Mouse (Mus musculus) lung, embryonic 16.5 days (tissue): ENCODE data around the gene Ly6g5b. TPM values are rescaled to one million over a fixed set of nuclear protein-coding genes. Genes with fewer than 3 reads are reported as not detected.
A peak's percentile ranks its signal among the peaks of the same experiment; 100 is the strongest.

Source experiments
- ATAC-seq: fragments of 200-750 bp; cut with Nextera tagmentation; 2 replicates; pipeline ENCODE4 v1.8.0; 2017; ENCODE audit warnings: low read depth, mild to moderate bottlenecking, moderate library complexity
- H3K27ac ChIP-seq: fragments of 300-500 bp; sonication (generic); 2 replicates; pipeline ENCODE4 v1.5.1; 2014; ENCODE audit warnings: mild to moderate bottlenecking, control low read depth, low read length
- H3K27me3 ChIP-seq: fragments of 300-500 bp; sonication (generic); 2 replicates; pipeline ENCODE4 v1.6.1; 2014; ENCODE audit warnings: low read depth, low read length, mixed read lengths; ENCODE audit not compliant: control insufficient read depth, insufficient read depth
- H3K36me3 ChIP-seq: fragments of 300-500 bp; sonication (generic); 2 replicates; pipeline ENCODE4 v1.6.1; 2014; ENCODE audit warnings: low read length; ENCODE audit not compliant: control insufficient read depth, insufficient read depth
- H3K4me1 ChIP-seq: fragments of 300-500 bp; sonication (generic); replicated peaks from 2 replicates; pipeline ENCODE4 v1.6.1; 2014; ENCODE audit warnings: low read length, mixed read lengths; ENCODE audit not compliant: control insufficient read depth, insufficient read depth
- H3K4me2 ChIP-seq: fragments of 300-500 bp; sonication (generic); 2 replicates; pipeline ENCODE4 v1.6.1; 2014; ENCODE audit warnings: low read depth, low read length, control low read depth
- H3K4me3 ChIP-seq: fragments of 300-500 bp; sonication (generic); 2 replicates; pipeline ENCODE4 v1.5.1; 2014; ENCODE audit warnings: mild to moderate bottlenecking, low read length, control low read depth
- H3K9ac ChIP-seq: fragments of 300-500 bp; sonication (generic); 2 replicates; pipeline ENCODE4 v1.6.1; 2014; ENCODE audit warnings: low read length, control low read depth
- H3K9me3 ChIP-seq: fragments of 300-500 bp; sonication (generic); 2 replicates; pipeline ENCODE4 v1.6.1; 2016; ENCODE audit warnings: low read length; ENCODE audit not compliant: control insufficient read depth
- WGBS: fragments of 180-500 bp; shearing (Covaris S2); extraction: QIAGEN DNeasy Blood & Tissue Kit; methylation state at CpG from one replicate; pipeline ENCODE4 v1.1.7; 2014; 5-methylcytosine and 5-hydroxymethylcytosine counted together
- polyA plus RNA-seq: library from polyadenylated mRNA; unstranded; fragments of >200 nt; fragmentation: Nextera tagmentation; extraction: Ambion mirVana; gene quantifications from 2 replicates; pipeline ENCODE4 v1.2.1, GENCODE M21; 2015

Gene Ly6g5b
- polyA plus RNA-seq: 0.60 and 1.1 TPM in 2 replicates

DNA sequence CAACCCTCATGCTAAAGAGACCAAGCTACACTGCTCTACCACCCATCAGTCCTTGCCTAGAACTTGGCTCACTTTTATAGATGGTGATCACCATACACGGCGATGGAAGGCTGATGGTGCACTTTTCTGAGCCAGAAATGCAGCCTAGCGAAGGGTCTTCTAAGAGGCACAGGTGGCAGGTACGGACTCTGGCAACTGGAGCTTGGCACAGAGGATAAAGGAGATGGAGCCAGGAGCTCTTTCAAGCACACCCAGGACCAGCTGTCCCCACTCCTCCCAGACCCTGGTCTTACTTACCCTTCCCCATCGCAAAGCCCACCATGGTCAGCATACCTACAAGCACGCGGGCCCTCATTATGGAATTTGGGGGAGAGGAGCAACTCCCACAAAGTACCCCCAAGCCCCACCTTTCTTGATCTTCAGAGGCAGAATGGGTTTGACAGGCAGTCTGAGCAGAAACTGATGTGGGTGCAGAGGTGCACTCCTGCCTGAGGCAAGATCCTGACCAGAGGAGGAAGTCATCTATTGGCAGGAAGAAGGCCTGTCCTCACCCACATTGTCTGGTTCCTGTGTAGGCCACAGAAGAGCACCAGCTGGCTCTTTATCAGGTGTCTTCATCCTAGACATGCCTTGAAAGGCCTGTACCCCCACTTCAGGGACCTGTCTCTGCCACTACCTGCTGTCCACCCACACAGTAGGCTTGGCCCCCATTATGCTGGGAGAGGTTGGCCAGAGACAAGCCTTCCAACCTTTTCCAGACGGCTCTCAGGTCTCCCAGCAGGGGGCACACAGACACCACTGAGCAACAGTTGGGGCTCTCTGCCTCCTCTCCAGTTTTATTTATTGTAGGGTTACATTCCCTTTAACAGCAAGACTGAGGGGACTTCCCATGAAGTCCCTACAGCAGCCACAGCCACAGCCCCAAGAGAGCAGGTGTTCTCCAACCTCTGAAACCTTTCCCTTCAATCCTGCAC, at the start of gene Ly6g5b:
Gene Ly6g5b (minus strand): TSS at position 383 of the 974 bp plus-strand sequence.
- 81% methylated on average over 8 of the region's 8 CpGs for WGBS

GRCm38 (mm10) chr17:35164218-35164567, 49.0 kb upstream of the Ly6g5b start:
- Histone ChIP-seq H3K9ac (peak overlapping the region; percentile 100), H3K4me3 (peak overlapping the region; percentile 97), H3K36me3 (peaks cover 26% of the 10 kb centered on the region), H3K27ac (peak overlapping the region; percentile 94), H3K27me3 (no peaks in the 10 kb centered on the region), H3K9me3 (no peaks in the 10 kb centered on the region), H3K4me2 (peak overlapping the region; percentile 88), H3K4me1 (peaks cover 19% of the 10 kb centered on the region)
- under 1% methylated on average over 25 of the region's 28 CpGs for WGBS
- no peak for ATAC-seq

More for the DNA sequence above, at the start of gene Ly6g5b:
- Histone ChIP-seq H3K27ac (no peak within 1 kb of the TSS), H3K9ac (no peak within 1 kb of the TSS), H3K4me2 (no peak within 1 kb of the TSS), H3K9me3 (no peaks in the 10 kb centered on the region), H3K4me3 (no peak within 1 kb of the TSS), H3K4me1 (peaks cover 8% of the 10 kb centered on the region), H3K36me3 (peaks cover 32% of the 10 kb centered on the region), H3K27me3 (no peaks in the 10 kb centered on the region)
- no peak for ATAC-seq

- no peaks in the 10 kb centered on the region for H3K9me3 ChIP-seq
- ATAC-seq: no peak
Observed at GRCm38 (mm10) chr17:35163326-35164081, 48.3 kb upstream of the Ly6g5b start.

DNA sequence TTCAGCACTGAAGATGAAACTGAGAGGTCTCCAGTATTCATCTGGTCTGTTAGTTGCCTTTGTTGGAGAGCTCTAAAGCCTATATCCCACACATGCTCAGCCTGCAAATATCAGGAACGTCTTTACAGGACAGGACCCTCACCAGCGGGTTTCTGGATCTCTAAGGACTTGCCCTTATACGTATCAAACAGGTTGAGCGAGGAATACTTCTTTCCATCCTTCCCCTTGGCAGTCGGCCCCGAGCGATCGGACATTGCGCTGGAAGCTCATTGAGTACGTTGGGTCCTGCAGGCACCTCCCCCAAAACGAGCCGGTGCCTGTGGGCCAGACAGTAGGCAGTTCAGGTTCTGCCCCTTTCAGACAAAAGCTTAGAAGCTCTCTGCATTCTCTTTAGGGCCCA, 47.5 kb upstream of the Ly6g5b start:
- Histone ChIP-seq H3K27me3 (no peaks in the 10 kb centered on the region), H3K4me2 (peak overlapping the region; percentile 88), H3K36me3 (peaks cover 40% of the 10 kb centered on the region), H3K4me1 (peaks cover 19% of the 10 kb centered on the region), H3K9ac (peak overlapping the region; percentile 100), H3K9me3 (no peaks in the 10 kb centered on the region), H3K4me3 (peak overlapping the region; percentile 97), H3K27ac (no peak overlapping the region)
- WGBS: 19% methylated on average over 12 of the region's 12 CpGs
- ATAC-seq: no peak

More at GRCm38 (mm10) chr17:35163326-35164081, 48.3 kb upstream of the Ly6g5b start:
- Histone ChIP-seq H3K27me3 (no peaks in the 10 kb centered on the region), H3K4me3 (peak overlapping the region; percentile 97), H3K27ac (peak overlapping the region; percentile 94), H3K4me2 (peak overlapping the region; percentile 88), H3K4me1 (peaks cover 19% of the 10 kb centered on the region), H3K36me3 (peaks cover 32% of the 10 kb centered on the region), H3K9ac (peak overlapping the region; percentile 100)
- 6% methylated on average over 8 of the region's 8 CpGs for WGBS

DNA sequence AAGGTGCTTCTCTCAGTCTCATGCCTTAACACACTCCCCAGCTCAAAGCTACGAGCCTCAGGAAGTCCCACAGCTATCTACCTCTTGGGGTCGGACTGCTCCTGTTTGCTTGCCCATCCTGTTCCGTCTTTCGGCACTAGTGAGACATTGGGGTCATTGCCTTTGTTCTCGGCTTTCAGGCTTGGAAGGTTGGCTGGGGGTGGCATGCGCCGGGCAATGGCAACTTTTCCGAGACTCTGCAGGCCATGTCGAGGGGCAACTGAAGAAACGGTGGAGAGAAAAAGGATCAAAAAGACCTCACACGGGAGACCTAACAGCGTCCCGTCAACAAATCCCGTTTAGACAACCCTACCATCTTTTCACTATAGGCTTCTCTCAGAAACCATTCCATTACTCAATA, 46.9 kb upstream of the Ly6g5b start:
- 57% methylated on average over 14 of the region's 14 CpGs for WGBS
- no peak overlapping the region for H3K27ac ChIP-seq
- H3K36me3 ChIP-seq: peaks cover 46% of the 10 kb centered on the region
- H3K4me1 ChIP-seq: peaks cover 19% of the 10 kb centered on the region
- no peaks in the 10 kb centered on the region for H3K9me3 ChIP-seq
- H3K4me2 ChIP-seq: peak overlapping the region; percentile 88
- no peak for ATAC-seq
- peak overlapping the region; percentile 97; the same call in 1 of the 2 replicates for H3K4me3 ChIP-seq
- H3K27me3 ChIP-seq: no peaks in the 10 kb centered on the region
- H3K9ac ChIP-seq: peak overlapping the region; percentile 100

DNA sequence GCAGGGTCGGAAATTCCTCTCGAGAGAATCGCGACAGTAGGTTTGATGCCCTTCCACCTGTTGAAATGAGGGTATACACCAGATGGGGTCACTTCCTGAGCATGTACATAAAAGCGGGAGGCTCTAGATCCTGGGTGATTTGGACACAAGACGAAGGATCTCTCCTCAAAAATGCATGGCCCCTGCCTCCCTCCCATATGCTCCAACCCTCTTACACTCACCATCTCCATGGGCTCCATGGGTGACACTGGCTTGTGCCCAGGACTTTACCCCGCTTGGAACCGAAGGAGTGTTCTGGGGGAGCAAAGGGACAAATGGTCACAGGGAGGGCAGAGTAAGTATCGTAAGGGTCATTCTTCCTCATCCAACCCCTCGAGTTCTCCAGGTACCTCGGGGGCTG, 46.2 kb upstream of the Ly6g5b start:
- H3K27ac ChIP-seq: no peak overlapping the region
- no peak overlapping the region for H3K4me2 ChIP-seq
- peaks cover 19% of the 10 kb centered on the region for H3K4me1 ChIP-seq
- no peaks in the 10 kb centered on the region for H3K27me3 ChIP-seq
- H3K36me3 ChIP-seq: peaks cover 53% of the 10 kb centered on the region
- no peak overlapping the region for H3K9ac ChIP-seq
- no peaks in the 10 kb centered on the region for H3K9me3 ChIP-seq
- no peak overlapping the region for H3K4me3 ChIP-seq
- ATAC-seq: no peak
- 78% methylated on average over 11 of the region's 11 CpGs for WGBS

GRCm38 (mm10) chr17:35159638-35160037, 44.4 kb upstream of the Ly6g5b start:
- H3K4me2 ChIP-seq: no peak overlapping the region
- WGBS: 77% methylated on average over 7 of the region's 7 CpGs
- no peak overlapping the region for H3K27ac ChIP-seq
- H3K36me3 ChIP-seq: peaks cover 71% of the 10 kb centered on the region
- H3K4me1 ChIP-seq: peaks cover 11% of the 10 kb centered on the region
- no peak overlapping the region for H3K4me3 ChIP-seq
- no peak for ATAC-seq
- H3K27me3 ChIP-seq: no peaks in the 10 kb centered on the region
- H3K9me3 ChIP-seq: no peaks in the 10 kb centered on the region
- H3K9ac ChIP-seq: no peak overlapping the region

GRCm38 (mm10) chr17:35158850-35159593, 43.8 kb upstream of the Ly6g5b start:
- Histone ChIP-seq H3K9ac (no peak overlapping the region), H3K27ac (no peak overlapping the region), H3K36me3 (peaks cover 77% of the 10 kb centered on the region), H3K27me3 (no peaks in the 10 kb centered on the region), H3K9me3 (no peaks in the 10 kb centered on the region), H3K4me2 (no peak overlapping the region), H3K4me3 (no peak overlapping the region), H3K4me1 (peaks cover 11% of the 10 kb centered on the region)
- WGBS: 90% methylated on average over 16 of the region's 16 CpGs
- ATAC-seq: no peak
